Mouse (Mus musculus) R1 (cell line): ENCODE measurements at regions not wholly inside any gene's neighbourhood (a gene's known extent, or its start where the extent isn't known, plus 50 kb on each side); places are given as distances from the start of the nearest gene placed in this dataset.

ENCODE experiments used
- DNase-seq: peaks from one replicate; pipeline ENCODE4 v3.0.0-alpha.2; 2018; ENCODE audit warnings: low read depth, low spot score

GRCm38 (mm10) chr12:35429473-35429872 is 105.4 kb downstream of the Ahr start:
- DNase-seq = no peak

GRCm38 (mm10) chr12:35419206-35419605 is 115.6 kb downstream of the Ahr start:
- DNase-seq = peak; percentile 82

- no peak for DNase-seq
Measured at GRCm38 (mm10) chr12:35417943-35418342, 116.9 kb downstream of the Ahr start.

DNA sequence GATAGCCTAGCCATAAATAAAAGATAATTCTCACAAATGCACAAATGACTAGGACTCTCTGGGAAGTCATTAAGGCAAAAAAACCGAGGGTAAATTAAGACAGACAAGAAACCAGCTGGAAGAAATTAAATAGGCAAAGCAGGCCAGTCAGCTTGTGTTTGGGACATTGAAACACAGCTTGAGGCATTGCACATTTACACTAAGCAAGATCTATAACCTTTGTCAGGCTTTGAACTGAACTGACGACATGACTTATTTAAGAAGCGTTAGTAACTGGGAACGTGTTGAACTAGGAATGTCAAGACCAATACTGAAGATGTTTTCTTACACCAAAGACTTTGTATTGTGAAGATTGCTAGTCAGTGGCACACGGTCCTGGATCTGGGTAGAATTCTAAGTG is 118.3 kb downstream of the Ahr start:
- DNase-seq = no peak

DNA sequence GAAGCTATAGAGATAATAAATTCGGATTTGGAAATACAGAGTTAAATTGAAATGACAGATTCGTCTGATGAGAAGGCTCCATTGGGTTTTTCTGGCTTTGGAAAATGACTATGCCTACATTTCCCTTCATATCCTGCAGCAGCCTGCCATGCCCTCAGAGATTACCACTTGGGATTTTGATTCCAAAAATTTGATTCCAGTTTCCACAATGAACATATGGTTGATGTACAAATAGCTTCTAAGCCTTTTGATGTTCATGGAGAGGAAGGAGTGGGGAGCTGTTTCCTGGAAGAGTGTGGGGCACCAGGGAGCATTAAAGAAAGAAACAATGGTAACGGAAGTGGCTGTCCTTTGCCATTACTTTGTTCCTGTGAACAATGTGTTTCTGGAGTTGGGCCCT is 122.1 kb downstream of the Ahr start:
- DNase-seq = no peak

- no peak for DNase-seq
Measured at GRCm38 (mm10) chr12:35408461-35408860, 126.4 kb downstream of the Ahr start.

DNA sequence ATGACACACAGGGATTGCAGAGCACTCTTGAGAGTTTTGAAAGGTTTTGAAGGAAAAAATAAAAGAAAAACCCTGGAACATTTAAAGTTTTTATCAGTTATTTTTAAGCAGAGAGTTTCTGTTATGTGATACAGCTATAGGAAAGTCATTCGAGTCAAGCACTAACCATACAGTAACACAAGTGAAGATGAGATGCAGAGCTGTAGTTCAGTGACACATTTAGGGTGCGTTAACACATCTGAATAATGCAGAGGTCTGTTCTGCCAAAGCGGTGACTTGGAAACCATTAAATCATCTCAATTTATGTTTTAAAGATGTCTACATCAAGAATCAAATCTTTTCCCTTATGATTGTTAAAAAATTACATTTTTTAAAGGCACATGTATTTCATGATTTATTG is 126.8 kb downstream of the Ahr start:
- no peak for DNase-seq

DNA sequence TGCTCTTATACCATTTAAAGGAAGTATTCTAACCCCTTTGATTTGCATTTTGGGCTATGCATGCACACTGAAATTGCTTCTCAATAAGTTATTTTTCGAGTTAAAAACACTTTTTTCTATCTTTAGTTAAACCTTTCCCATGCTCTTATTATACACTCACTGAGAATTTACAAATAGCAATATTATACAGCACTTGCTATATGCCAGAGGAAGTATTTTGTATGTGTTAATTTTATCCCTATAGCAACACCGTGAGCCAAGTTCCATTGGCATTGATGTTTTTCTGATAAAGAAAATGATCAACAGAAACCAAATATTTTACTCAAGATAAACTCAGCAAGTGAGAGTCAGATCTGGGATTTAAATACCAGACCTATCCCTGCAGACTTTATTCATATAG is 133.0 kb downstream of the Ahr start:
- no peak for DNase-seq

GRCm38 (mm10) chr12:35401219-35401618 is 133.6 kb downstream of the Ahr start:
- no peak for DNase-seq

DNA sequence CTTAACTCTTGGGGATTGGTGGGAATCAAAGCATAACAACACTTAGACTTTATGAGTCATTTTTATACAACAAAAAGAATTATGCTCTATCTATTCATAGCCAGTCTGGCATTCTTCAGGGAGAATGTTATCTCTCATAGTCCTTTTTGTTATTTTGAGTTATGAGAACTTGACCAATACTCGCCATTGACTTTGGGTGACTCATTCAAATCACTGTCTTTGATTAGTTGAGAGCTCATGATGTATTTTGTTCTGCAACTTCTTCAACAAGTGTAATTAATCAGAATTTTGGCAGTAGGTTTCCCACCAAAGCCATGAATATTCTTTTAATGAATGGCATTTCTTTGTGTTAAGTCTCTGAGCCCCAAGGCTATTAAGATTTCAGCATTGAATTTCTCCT is 139.6 kb downstream of the Ahr start:
- no peak for DNase-seq

- no peak for DNase-seq
Measured at GRCm38 (mm10) chr12:35392111-35392510, 142.7 kb downstream of the Ahr start.

- no peak for DNase-seq
Measured at GRCm38 (mm10) chr12:35390266-35390665, 144.6 kb downstream of the Ahr start.

GRCm38 (mm10) chr12:35389839-35390238 is 145.0 kb downstream of the Ahr start:
- no peak for DNase-seq

GRCm38 (mm10) chr12:35384211-35384610 is 150.6 kb downstream of the Ahr start:
- no peak for DNase-seq

- DNase-seq = no peak
Measured at GRCm38 (mm10) chr12:35377266-35377665, 157.6 kb downstream of the Ahr start.

- DNase-seq = no peak
Measured at GRCm38 (mm10) chr12:35376365-35376764, 158.5 kb downstream of the Ahr start.

DNA sequence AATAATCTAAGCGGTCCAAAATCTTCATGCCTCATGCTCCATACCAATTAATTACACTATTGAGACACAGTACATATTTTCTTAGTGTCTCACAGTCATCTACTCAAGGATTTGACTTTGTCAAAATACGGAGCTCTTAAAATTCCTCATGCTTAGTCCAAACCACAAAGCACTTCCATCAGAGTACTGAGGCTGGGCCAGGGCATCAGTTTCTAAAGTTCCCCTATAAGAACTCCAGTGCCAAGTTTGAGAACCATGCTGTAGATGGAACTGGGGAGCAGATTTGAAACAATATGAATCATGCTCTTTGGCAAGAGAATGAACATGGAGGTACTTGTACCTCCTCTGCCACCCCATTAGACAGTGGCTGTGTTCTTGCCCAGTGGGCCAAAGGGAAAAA is 176.9 kb downstream of the Ahr start:
- DNase-seq = no peak

DNA sequence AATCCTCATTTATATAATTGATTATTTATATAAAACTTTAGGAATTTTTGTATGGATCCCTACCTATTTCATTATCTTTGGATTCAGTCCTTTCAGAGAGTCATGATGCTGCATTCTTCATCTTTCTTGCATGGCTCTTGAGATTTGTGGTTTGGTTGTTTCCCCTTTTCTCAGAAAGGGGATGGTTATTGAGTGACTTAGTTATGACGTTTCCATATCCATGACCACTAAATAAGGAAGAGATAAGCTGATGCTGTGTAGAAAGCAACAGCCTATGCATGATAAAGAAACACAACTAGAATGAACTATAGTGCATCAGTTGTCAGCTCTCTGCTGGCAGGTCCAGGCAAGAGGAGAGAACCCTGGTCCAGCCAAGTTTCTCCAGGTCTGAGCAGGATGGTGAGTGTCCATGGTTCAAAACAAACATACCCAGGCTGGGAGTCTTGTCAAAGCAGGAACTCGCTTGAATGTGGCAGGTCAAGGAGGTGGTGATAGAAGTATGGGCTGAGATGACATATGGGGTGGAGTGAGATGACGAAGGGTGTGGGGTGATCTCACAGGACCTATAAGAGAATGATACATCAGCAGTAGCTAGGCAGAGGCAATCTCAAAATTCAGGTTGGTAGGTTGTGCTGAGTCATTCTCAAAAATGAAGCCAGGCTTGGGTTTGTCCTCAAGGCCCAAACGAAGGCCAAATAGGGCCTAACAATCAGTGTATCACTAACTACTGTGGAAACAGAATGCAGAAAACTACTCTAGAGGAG is 196.5 kb downstream of the Ahr start:
- no peak for DNase-seq

DNA sequence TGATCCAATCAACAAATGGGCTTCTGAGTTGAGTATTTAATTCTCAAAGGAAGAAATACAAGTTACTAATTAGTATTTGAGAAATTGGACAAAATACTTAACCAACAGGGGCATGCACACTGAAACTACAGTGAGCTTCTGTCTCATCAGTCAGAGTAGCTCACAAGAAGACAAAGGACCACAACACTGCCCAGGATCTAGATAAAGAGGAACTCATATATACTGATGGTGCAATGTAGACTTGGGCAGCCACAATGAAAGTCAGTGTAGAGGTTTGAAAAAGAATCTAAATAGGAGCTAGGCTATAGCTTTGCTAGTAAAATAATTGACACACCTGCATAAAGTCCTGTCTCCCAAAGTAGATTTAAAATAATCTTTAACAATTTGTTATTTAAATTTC is 198.5 kb downstream of the Ahr start:
- no peak for DNase-seq

- no peak for DNase-seq
Measured at GRCm38 (mm10) chr12:35334344-35335075, 200.3 kb downstream of the Ahr start.

DNA sequence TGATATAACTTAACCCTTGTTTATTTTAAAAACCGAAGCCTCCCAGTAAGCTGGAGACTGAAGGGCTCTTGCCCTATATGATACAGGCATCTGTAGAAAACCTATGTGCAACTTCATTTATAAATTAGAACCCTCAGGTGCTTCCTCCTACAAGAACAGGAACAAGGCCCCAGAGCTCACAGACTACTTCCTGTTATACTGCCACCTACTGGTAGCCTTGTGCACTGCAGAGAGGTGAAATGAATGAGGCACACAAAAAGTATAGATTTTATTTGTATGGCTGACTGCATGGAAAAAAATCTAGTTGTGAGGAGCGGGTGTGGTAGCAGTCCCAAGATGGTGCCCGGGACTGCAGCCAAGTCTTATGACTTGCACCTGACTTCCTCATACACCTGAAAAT is 203.5 kb downstream of the Ahr start:
- peak; percentile 71 for DNase-seq

GRCm38 (mm10) chr12:35329699-35330098 is 205.1 kb downstream of the Ahr start:
- no peak for DNase-seq

GRCm38 (mm10) chr12:35319571-35319970 is 215.3 kb downstream of the Ahr start:
- no peak for DNase-seq
